Mouse (Mus musculus): ENCODE data around the gene Gfy. TPM values are rescaled to one million over a fixed set of nuclear protein-coding genes. Genes with fewer than 3 reads are reported as not detected.

Gene Gfy
- polyA plus RNA-seq, 1 experiment from 2014 or later = not detected

DNA sequence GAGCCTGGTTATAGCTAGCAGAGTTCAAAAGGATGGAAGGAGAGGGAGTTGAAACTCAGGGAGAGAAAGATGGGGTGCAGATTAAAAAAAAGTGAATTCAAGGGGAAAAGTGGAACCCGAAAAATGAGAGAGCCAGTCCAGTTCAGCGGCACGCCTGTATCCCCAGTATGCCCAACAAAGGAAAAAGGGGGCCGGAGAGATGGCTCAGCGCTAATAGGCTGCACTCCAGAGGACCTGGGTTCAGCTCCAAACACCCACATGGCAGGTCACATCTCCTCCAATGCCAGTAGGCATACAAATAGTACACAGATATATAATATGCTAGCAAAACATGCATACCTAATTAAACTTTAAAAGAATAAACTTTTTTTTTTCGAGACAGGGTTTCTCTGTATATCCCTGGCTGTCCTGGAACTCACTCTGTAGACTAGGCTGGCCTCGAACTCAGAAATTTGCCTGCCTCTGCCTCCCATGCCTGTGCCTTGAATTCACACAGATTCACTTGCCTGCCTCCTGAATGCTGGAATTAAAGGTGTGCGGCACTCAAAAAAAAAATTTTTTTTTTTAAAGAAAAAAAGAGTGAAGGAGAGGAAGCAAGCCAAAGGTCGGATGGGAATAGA is 16.3 kb downstream of the Gfy start:
- WGBS = 70% methylated on average over 9 of the region's 9 CpGs
- ATAC-seq (ENCODE audit: insufficient number of reproducible peaks, low FRiP score, low TSS enrichment, low read depth) (no peak), DNase-seq (ENCODE audit: low spot score) (no peak)
- no peak overlapping the region for H3K27ac ChIP-seq (replicated peaks; ENCODE audit: low read depth, low read length)
- H3K4me1 ChIP-seq (ENCODE audit: control insufficient read depth, insufficient read depth, low read length) = 0 out of 2 replicates have a peak, but pooled peaks cover 3% of the 10 kb centered on the region
- H3K9me3 ChIP-seq (ENCODE audit: control insufficient read depth, low read length) = no peaks in the 10 kb centered on the region; the same call in 1 of the 2 replicates
- 0 out of 2 replicates have a peak, but pooled peaks cover 3% of the 10 kb centered on the region for H3K36me3 ChIP-seq (ENCODE audit: control insufficient read depth, insufficient read depth, low read length)
- peaks cover 55% of the 10 kb centered on the region for H3K27me3 ChIP-seq (ENCODE audit: control insufficient read depth, insufficient read depth, low read length)
- no peak overlapping the region for H3K4me2 ChIP-seq (ENCODE audit: low read depth, severe bottlenecking)
- no peak overlapping the region for H3K4me3 ChIP-seq (ENCODE audit: low read depth, low read length)
- no peak overlapping the region for H3K9ac ChIP-seq (ENCODE audit: low read length)

DNA sequence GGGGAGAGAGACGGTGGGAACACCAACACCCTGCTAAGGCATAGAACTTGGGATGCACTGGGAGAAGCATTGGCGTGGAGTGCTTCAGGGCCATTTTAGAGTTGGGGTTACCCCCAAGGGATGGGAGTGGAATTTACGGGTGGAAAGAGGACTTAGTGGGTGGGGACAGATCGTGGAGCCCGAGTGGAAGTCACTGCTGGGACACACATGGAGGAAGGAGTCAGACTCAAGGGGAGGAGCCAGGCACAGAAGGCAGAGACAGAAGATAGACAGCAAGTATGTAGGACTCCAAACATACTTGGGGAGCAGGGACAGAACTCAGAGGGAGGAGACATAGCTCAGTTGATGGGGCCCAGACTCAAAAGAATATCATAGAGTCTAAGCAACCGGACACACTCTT is 16.8 kb downstream of the Gfy start:
- 25% methylated on average over 6 of the region's 6 CpGs for WGBS
- H3K4me2 ChIP-seq (ENCODE audit: low read depth, severe bottlenecking) = peak overlapping the region; percentile 62
- no peak for DNase-seq (ENCODE audit: low spot score)
- no peak overlapping the region for H3K9ac ChIP-seq (ENCODE audit: low read length)
- no peaks in the 10 kb centered on the region; the same call in 1 of the 2 replicates for H3K9me3 ChIP-seq (ENCODE audit: control insufficient read depth, low read length)
- ATAC-seq (ENCODE audit: insufficient number of reproducible peaks, low FRiP score, low TSS enrichment, low read depth) = no peak; the same call in 1 of the 2 replicates
- no peak overlapping the region for H3K27ac ChIP-seq (replicated peaks; ENCODE audit: low read depth, low read length)
- 0 out of 2 replicates have a peak, but pooled peaks cover 3% of the 10 kb centered on the region for H3K4me1 ChIP-seq (ENCODE audit: control insufficient read depth, insufficient read depth, low read length)
- peaks cover 49% of the 10 kb centered on the region for H3K27me3 ChIP-seq (ENCODE audit: control insufficient read depth, insufficient read depth, low read length)
- peak overlapping the region; percentile 25 for H3K4me3 ChIP-seq (ENCODE audit: low read depth, low read length)
- H3K36me3 ChIP-seq (ENCODE audit: control insufficient read depth, insufficient read depth, low read length) = peaks cover 5% of the 10 kb centered on the region; the same call in 1 of the 2 replicates

DNA sequence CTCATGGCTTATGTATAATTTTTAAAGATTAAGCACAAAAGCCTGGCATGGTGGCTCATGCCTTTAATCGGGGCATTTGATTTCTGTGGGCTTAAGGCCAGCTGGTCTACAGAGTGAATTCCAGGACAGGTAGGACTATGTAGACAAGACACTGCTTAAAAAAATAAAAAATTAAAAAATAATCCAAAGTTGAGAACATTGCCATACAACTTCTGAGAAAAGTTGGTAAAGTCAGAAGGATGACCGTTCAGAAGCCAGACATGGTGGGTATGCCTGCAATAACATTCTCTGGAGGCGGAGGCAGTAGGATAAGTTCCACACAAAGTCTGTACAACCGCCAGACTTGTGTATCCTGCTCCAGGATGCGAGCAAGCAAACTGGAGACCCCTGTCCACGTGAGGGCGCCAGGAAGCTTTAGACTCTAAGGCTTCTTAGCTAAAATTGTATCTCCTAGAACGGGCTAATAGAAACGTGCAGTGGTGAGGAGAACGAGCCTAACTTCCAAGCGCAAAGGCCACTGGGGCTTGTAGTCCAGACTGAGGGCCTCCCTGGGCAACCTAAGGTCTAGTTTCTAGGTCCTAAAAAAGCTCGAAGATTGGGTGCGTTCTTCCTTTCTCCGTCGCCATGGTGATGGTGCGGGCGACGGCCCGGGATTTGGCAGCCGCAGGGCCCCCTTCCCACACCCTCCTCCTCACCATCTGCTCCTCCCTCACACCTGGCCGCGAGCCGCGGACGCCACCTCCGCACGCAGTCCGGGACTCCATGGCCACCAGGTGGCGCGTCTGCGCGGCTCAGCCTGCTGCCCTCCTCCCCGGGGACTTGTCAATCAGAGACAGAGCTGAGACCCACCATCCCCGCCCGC is 17.5 kb downstream of the Gfy start:
- peaks cover 43% of the 10 kb centered on the region for H3K27me3 ChIP-seq (ENCODE audit: control insufficient read depth, insufficient read depth, low read length)
- H3K9ac ChIP-seq (ENCODE audit: low read length) = no peak overlapping the region
- H3K9me3 ChIP-seq (ENCODE audit: control insufficient read depth, low read length) = no peaks in the 10 kb centered on the region; the same call in 1 of the 2 replicates
- 0 out of 2 replicates have a peak, but pooled peaks cover 3% of the 10 kb centered on the region for H3K4me1 ChIP-seq (ENCODE audit: control insufficient read depth, insufficient read depth, low read length)
- peaks cover 5% of the 10 kb centered on the region; the same call in 1 of the 2 replicates for H3K36me3 ChIP-seq (ENCODE audit: control insufficient read depth, insufficient read depth, low read length)
- DNase-seq (ENCODE audit: low spot score) (peak; percentile 93), ATAC-seq (ENCODE audit: insufficient number of reproducible peaks, low FRiP score, low TSS enrichment, low read depth) (peak; percentile 84)
- WGBS = 6% methylated on average over 34 of the region's 35 CpGs
- H3K4me2 ChIP-seq (ENCODE audit: low read depth, severe bottlenecking) = peak overlapping the region; percentile 62
- H3K4me3 ChIP-seq (ENCODE audit: low read depth, low read length) = peak overlapping the region; percentile 25
- H3K27ac ChIP-seq (replicated peaks; ENCODE audit: low read depth, low read length) = no peak overlapping the region

DNA sequence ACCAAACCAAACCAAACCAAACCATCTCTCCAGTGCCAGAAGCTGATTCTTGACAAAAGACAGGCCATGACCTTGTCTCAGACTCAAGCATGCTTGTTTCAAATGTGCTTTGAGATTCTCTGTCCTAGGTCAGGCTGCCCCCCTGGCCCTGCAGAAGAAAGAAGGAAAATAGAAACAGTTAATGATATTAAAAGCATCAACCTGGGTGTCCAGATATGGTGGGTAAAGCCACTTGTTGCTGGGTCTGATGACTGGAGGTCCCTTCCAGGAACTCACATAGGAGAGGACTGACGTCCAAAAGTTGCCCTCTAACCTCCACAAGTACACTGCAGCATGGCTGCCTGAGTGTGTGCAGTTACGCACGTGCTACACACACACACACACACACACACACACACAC is 18.5 kb downstream of the Gfy start:
- ATAC-seq (ENCODE audit: insufficient number of reproducible peaks, low FRiP score, low TSS enrichment, low read depth) = no peak

DNA sequence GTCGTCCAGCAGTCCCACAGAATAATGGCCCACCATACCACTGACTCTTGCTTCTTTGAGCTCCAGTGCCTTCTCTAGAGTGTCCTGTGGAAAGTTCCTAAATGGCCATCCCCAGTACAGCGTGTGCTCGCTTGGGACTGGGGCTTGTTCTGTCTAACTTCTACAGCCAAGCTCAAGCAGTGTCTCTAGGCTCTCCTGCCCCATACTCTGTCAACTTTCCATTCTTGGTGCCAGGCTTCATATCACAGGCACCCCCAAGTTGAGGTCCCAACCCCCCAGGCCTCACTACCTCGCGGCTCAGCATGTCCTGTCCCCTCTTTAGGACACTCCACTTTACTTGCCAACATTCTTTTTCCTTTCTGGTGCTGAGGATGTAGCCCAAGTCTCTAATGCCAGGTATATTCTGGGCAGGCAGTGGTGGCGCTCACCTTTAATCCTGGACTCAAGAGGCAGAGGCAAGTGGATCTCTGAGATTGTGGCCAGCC is 19.0 kb downstream of the Gfy start:
- H3K27ac ChIP-seq (replicated peaks; ENCODE audit: low read depth, low read length) = no peak overlapping the region
- H3K9me3 ChIP-seq (ENCODE audit: control insufficient read depth, low read length) = no peaks in the 10 kb centered on the region
- H3K36me3 ChIP-seq (ENCODE audit: control insufficient read depth, insufficient read depth, low read length) = peaks cover 5% of the 10 kb centered on the region; the same call in 1 of the 2 replicates
- DNase-seq (ENCODE audit: low spot score) (no peak), ATAC-seq (ENCODE audit: insufficient number of reproducible peaks, low FRiP score, low TSS enrichment, low read depth) (no peak)
- no peak overlapping the region for H3K4me2 ChIP-seq (ENCODE audit: low read depth, severe bottlenecking)
- 0 out of 2 replicates have a peak, but pooled peaks cover 5% of the 10 kb centered on the region for H3K4me1 ChIP-seq (ENCODE audit: control insufficient read depth, insufficient read depth, low read length)
- WGBS = 93% methylated on average over 6 of the region's 6 CpGs
- no peak overlapping the region for H3K9ac ChIP-seq (ENCODE audit: low read length)
- H3K27me3 ChIP-seq (ENCODE audit: control insufficient read depth, insufficient read depth, low read length) = peaks cover 29% of the 10 kb centered on the region
- no peak overlapping the region for H3K4me3 ChIP-seq (ENCODE audit: low read depth, low read length)

More for the DNA sequence above, 18.5 kb downstream of the Gfy start:
- no peak overlapping the region for H3K9ac ChIP-seq (ENCODE audit: low read length)
- H3K27ac ChIP-seq (replicated peaks; ENCODE audit: low read depth, low read length) = no peak overlapping the region
- no peak overlapping the region for H3K4me3 ChIP-seq (ENCODE audit: low read depth, low read length)
- H3K9me3 ChIP-seq (ENCODE audit: control insufficient read depth, low read length) = no peaks in the 10 kb centered on the region
- WGBS = 90% methylated on average over 3 of the region's 3 CpGs
- no peak for DNase-seq (ENCODE audit: low spot score)
- 0 out of 2 replicates have a peak, but pooled peaks cover 3% of the 10 kb centered on the region for H3K4me1 ChIP-seq (ENCODE audit: control insufficient read depth, insufficient read depth, low read length)
- peaks cover 34% of the 10 kb centered on the region for H3K27me3 ChIP-seq (ENCODE audit: control insufficient read depth, insufficient read depth, low read length)
- no peak overlapping the region for H3K4me2 ChIP-seq (ENCODE audit: low read depth, severe bottlenecking)
- peaks cover 5% of the 10 kb centered on the region; the same call in 1 of the 2 replicates for H3K36me3 ChIP-seq (ENCODE audit: control insufficient read depth, insufficient read depth, low read length)

DNA sequence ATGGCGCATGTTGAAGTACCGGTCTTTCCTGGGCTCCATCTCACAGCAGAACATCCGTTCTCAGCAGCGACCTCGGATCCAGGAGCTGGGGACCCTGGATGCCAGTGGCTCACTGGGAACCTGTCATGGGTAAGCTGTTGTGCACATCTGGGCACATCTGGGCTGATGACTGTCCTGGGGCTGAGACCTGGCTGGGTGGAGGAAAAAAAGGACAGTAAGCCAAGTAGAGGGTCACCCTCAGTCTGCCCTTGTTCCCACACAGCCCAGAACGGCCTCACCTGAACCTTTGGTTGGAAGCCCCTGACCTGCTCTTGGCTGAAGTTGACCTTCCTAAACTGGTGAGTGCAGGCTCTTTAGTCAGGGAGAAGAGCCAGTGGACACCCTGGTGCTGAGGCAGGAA is 20.4 kb downstream of the Gfy start:
- WGBS = 91% methylated on average over 6 of the region's 6 CpGs
- Histone ChIP-seq H3K27ac (replicated peaks; ENCODE audit: low read depth, low read length) (no peak overlapping the region), H3K36me3 (ENCODE audit: control insufficient read depth, insufficient read depth, low read length) (peaks cover 5% of the 10 kb centered on the region; the same call in 1 of the 2 replicates), H3K27me3 (ENCODE audit: control insufficient read depth, insufficient read depth, low read length) (peaks cover 15% of the 10 kb centered on the region), H3K4me1 (ENCODE audit: control insufficient read depth, insufficient read depth, low read length) (0 out of 2 replicates have a peak, but pooled peaks cover 8% of the 10 kb centered on the region), H3K9me3 (ENCODE audit: control insufficient read depth, low read length) (no peaks in the 10 kb centered on the region), H3K9ac (ENCODE audit: low read length) (no peak overlapping the region), H3K4me2 (ENCODE audit: low read depth, severe bottlenecking) (no peak overlapping the region), H3K4me3 (ENCODE audit: low read depth, low read length) (no peak overlapping the region)
- DNase-seq (ENCODE audit: low spot score) (no peak), ATAC-seq (ENCODE audit: insufficient number of reproducible peaks, low FRiP score, low TSS enrichment, low read depth) (no peak)

DNA sequence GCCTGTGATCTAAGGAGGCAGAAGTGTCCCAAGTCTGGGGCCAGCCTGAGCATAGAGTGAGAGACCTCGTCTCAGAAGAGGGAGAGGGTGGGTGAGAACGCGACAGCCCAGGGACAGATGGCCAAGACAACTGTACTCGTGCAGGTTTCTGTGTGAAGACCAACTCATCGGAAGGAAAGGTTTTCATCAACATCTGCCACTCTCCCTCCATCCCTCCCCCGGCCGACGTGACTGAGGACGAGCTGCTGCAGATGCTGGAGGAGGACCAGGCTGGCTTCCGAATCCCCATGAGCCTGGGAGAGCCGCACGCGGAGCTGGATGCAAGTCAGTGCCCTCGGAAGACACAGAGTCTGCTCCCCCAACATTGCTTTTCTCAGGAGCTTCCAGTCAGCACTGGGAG is 21.9 kb downstream of the Gfy start:
- peaks cover under 1% of the 10 kb centered on the region; the same call in 1 of the 2 replicates for H3K27me3 ChIP-seq (ENCODE audit: control insufficient read depth, insufficient read depth, low read length)
- 0 out of 2 replicates have a peak, but pooled peaks cover 6% of the 10 kb centered on the region for H3K4me1 ChIP-seq (ENCODE audit: control insufficient read depth, insufficient read depth, low read length)
- H3K27ac ChIP-seq (replicated peaks; ENCODE audit: low read depth, low read length) = no peak overlapping the region
- H3K4me2 ChIP-seq (ENCODE audit: low read depth, severe bottlenecking) = no peak overlapping the region
- DNase-seq (ENCODE audit: low spot score) (no peak), ATAC-seq (ENCODE audit: insufficient number of reproducible peaks, low FRiP score, low TSS enrichment, low read depth) (no peak)
- H3K9ac ChIP-seq (ENCODE audit: low read length) = no peak overlapping the region
- H3K4me3 ChIP-seq (ENCODE audit: low read depth, low read length) = no peak overlapping the region
- no peaks in the 10 kb centered on the region for H3K9me3 ChIP-seq (ENCODE audit: control insufficient read depth, low read length)
- WGBS = 85% methylated on average over 14 of the region's 14 CpGs
- H3K36me3 ChIP-seq (ENCODE audit: control insufficient read depth, insufficient read depth, low read length) = peaks cover 5% of the 10 kb centered on the region; the same call in 1 of the 2 replicates

DNA sequence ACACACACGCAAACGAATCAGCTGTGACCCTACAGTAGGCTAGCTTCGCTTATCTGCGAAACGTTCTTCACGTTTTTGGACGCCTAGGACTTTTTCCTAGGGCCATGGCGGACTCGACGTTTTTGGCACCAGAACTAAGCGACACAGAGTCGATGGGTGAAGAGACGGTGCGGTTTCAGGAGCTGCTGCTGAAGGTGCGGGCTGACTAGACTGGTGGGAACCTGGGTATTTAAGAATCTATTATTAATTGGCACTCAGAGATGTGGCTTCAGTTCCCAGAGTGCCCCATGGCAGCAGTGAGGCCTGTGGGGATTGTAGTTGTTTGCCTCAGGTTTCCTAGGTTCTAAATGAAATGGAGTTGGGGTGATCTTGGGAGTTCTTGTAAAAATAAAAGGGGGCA is 23.2 kb downstream of the Gfy start:
- no peaks in the 10 kb centered on the region for H3K9me3 ChIP-seq (ENCODE audit: control insufficient read depth, low read length)
- 0 out of 2 replicates have a peak, but pooled peaks cover 9% of the 10 kb centered on the region for H3K4me1 ChIP-seq (ENCODE audit: control insufficient read depth, insufficient read depth, low read length)
- no peak overlapping the region for H3K4me3 ChIP-seq (ENCODE audit: low read depth, low read length)
- H3K27ac ChIP-seq (replicated peaks; ENCODE audit: low read depth, low read length) = no peak overlapping the region
- WGBS = 95% methylated on average over 15 of the region's 15 CpGs
- no peak overlapping the region for H3K9ac ChIP-seq (ENCODE audit: low read length)
- no peak for DNase-seq (ENCODE audit: low spot score)
- H3K27me3 ChIP-seq (ENCODE audit: control insufficient read depth, insufficient read depth, low read length) = no peaks in the 10 kb centered on the region
- H3K36me3 ChIP-seq (ENCODE audit: control insufficient read depth, insufficient read depth, low read length) = peaks cover 5% of the 10 kb centered on the region; the same call in 1 of the 2 replicates
- no peak overlapping the region for H3K4me2 ChIP-seq (ENCODE audit: low read depth, severe bottlenecking)
- ATAC-seq (ENCODE audit: insufficient number of reproducible peaks, low FRiP score, low TSS enrichment, low read depth) = no peak
